Mouse (Mus musculus): ENCODE results near the gene Gpr45. TPM values are rescaled to one million over a fixed set of nuclear protein-coding genes. Genes with fewer than 3 reads are reported as not detected.

Gene Gpr45
- polyA plus RNA-seq, 1 experiment, result 0.28 TPM

- no peak for DNase-seq (ENCODE audit: low spot score)
These were observed 94.3 kb downstream of the Gpr45 start for GRCm38 (mm10) chr1:43046990-43047389.

GRCm38 (mm10) chr1:43047811-43048210 is 95.1 kb downstream of the Gpr45 start:
- no peak for DNase-seq (ENCODE audit: low spot score)

- no peak for DNase-seq (ENCODE audit: low spot score)
These were observed 99.2 kb downstream of the Gpr45 start for GRCm38 (mm10) chr1:43051903-43052302.

- DNase-seq (ENCODE audit: low spot score), result no peak
These were observed 113.1 kb downstream of the Gpr45 start for GRCm38 (mm10) chr1:43065615-43066310.

GRCm38 (mm10) chr1:43066573-43066972 is 113.9 kb downstream of the Gpr45 start:
- DNase-seq (ENCODE audit: low spot score), result no peak

GRCm38 (mm10) chr1:43067551-43067950 is 114.9 kb downstream of the Gpr45 start:
- DNase-seq (ENCODE audit: low spot score), result no peak

- no peak for DNase-seq (ENCODE audit: low spot score)
These were observed 118.1 kb downstream of the Gpr45 start for GRCm38 (mm10) chr1:43070726-43071125.

GRCm38 (mm10) chr1:43072028-43072427 is 119.4 kb downstream of the Gpr45 start:
- DNase-seq (ENCODE audit: low spot score), result no peak

GRCm38 (mm10) chr1:43072561-43072960 is 119.9 kb downstream of the Gpr45 start:
- no peak for DNase-seq (ENCODE audit: low spot score)

GRCm38 (mm10) chr1:43074791-43075190 is 122.1 kb downstream of the Gpr45 start:
- no peak for DNase-seq (ENCODE audit: low spot score)

GRCm38 (mm10) chr1:43078124-43078523 is 125.5 kb downstream of the Gpr45 start:
- DNase-seq (ENCODE audit: low spot score), result no peak

GRCm38 (mm10) chr1:43082946-43083345 is 130.3 kb downstream of the Gpr45 start:
- DNase-seq (ENCODE audit: low spot score), result no peak

Other genes starting within 250 kb of the Gpr45 start
- gene Mrps9, start 101.6 kb upstream of the Gpr45 start, polyA plus RNA-seq (2012; rRNA removed), result 38.9 and 39.9 TPM in 2 replicates
- 22.2 and 23.2 TPM in 2 replicates for gene Tgfbrap1, start 145.8 kb downstream of the Gpr45 start, polyA plus RNA-seq (2012; rRNA removed)
- gene AI597479, start 145.8 kb downstream of the Gpr45 start, polyA plus RNA-seq (2012; rRNA removed), result 21.7 and 24.2 TPM in 2 replicates
- 96.7 and 120 TPM in 2 replicates for gene Fhl2, start 244.1 kb downstream of the Gpr45 start, polyA plus RNA-seq (2012; rRNA removed)